Mouse (Mus musculus): ENCODE results near the gene Rbpms2. TPM values are rescaled to one million over a fixed set of nuclear protein-coding genes. Genes with fewer than 3 reads are reported as not detected.

The Rbpms2 gene
- polyA plus RNA-seq, 1 experiment from 2014 or later: 8.9 TPM

DNA sequence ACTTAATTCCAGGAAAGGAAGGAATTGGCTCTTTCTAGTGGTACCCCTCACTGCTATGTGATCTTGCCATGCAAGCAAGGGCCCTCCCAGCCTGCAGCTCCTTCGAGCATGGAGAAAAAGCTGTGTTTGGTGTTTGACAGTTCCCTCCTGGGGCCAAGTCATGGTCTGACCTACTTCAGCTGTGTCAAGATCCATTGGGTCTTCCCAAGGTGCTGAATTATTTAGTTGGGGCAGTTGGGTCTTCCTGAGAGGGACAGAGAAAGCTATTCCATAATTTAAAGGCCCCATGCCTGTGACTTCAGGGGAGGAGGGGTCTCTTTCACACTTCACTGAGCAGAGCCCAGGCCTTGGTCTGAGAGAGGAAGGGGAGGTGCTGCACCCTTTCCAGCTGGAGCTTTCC, 32.0 kb downstream of the Rbpms2 start:
- no peaks in the 10 kb centered on the region for H3K36me3 ChIP-seq
- 38% methylated on average over 1 of the region's 1 CpGs for WGBS
- ATAC-seq (ENCODE audit: insufficient number of reproducible peaks, low FRiP score, low TSS enrichment, low read depth): no peak
- no peak overlapping the region for H3K9ac ChIP-seq
- H3K27ac ChIP-seq (replicated peaks): no peak overlapping the region
- H3K9me3 ChIP-seq (replicated peaks): no peaks in the 10 kb centered on the region
- H3K4me2 ChIP-seq (replicated peaks): no peak overlapping the region
- no peaks in the 10 kb centered on the region for H3K27me3 ChIP-seq
- no peaks in the 10 kb centered on the region for H3K4me1 ChIP-seq
- no peak overlapping the region for H3K4me3 ChIP-seq (replicated peaks)

DNA sequence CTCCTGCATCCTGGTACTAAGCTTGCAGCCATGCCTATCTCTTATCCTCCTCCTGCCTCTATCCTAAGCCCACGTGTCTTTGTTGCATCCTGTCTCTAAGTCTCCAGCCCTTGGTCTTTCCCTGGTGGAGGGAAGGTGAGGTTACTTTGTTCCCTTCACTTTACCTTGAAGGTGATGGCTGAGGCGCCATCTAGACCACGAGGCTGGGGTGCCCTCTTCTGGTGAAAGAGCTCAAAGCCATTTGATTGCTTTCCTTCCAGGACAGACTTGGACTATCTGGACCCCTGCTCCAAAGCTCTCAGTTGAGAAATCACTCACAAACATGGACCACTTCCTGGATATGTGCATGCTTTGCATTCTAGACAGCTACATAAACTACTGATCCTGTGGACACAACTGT, 34.7 kb downstream of the Rbpms2 start:
- H3K4me3 ChIP-seq (replicated peaks): no peak overlapping the region
- no peak for ATAC-seq (ENCODE audit: insufficient number of reproducible peaks, low FRiP score, low TSS enrichment, low read depth)
- H3K9ac ChIP-seq: no peak overlapping the region
- H3K27ac ChIP-seq (replicated peaks): no peak overlapping the region
- 2% methylated on average over 3 of the region's 3 CpGs for WGBS
- H3K4me2 ChIP-seq (replicated peaks): no peak overlapping the region
- no peaks in the 10 kb centered on the region for H3K9me3 ChIP-seq (replicated peaks)
- H3K27me3 ChIP-seq: no peaks in the 10 kb centered on the region
- H3K36me3 ChIP-seq: no peaks in the 10 kb centered on the region
- no peaks in the 10 kb centered on the region for H3K4me1 ChIP-seq

DNA sequence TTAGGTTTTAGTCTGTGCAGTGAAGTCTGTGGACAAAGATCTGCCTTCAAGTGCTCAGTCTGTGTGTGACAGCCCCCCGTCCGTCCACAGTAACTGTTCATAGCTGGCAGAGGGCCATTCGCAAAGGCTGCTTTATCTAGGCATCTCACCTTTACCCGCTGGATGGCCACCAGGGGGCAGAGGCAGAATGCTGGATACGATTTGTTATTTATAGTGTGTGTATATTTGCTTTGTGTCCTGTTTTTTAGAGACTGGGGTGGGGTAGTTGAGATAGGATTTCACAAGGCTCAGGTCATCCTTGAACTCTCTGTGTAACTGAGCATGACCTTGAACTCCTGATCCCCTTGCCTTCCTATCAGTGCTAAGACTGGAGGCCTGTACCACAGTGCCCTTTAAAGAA, 36.6 kb downstream of the Rbpms2 start:
- Histone ChIP-seq H3K36me3 (no peaks in the 10 kb centered on the region), H3K27ac (replicated peaks) (no peak overlapping the region), H3K4me1 (no peaks in the 10 kb centered on the region), H3K4me2 (replicated peaks) (no peak overlapping the region), H3K9ac (no peak overlapping the region), H3K9me3 (replicated peaks) (no peaks in the 10 kb centered on the region), H3K4me3 (replicated peaks) (no peak overlapping the region), H3K27me3 (no peaks in the 10 kb centered on the region)
- WGBS: 11% methylated on average over 5 of the region's 5 CpGs
- ATAC-seq (ENCODE audit: insufficient number of reproducible peaks, low FRiP score, low TSS enrichment, low read depth): 0 out of 2 replicates have a peak, but pooled peaks have one; percentile 17

DNA sequence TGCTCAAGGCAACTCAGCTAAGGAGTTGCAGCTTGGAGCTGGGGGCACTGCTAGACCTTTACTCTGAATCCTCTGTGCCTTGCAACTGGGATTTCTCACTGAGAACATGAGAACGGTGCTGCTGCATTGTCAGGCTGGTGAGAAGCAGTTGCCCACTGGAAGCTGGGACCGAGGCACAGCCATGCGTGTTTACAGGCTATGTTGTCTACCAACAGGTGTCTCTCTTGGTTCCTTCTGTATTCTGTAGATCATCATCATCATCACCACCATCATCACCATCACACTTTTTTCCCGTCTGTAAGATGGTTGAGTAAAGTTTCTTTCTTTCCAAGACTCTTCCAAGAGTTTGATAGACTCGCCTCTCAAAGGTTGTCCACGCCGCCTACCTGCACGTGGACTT, 38.3 kb downstream of the Rbpms2 start, which contains the start of gene Oaz2:
Oaz2 (plus strand) TSS at position 301 of the 400 bp plus-strand sequence.
- no peaks in the 10 kb centered on the region for H3K36me3 ChIP-seq
- H3K9ac ChIP-seq: no peak within 1 kb of the TSS
- no peak within 1 kb of the TSS for H3K4me3 ChIP-seq (replicated peaks)
- 90% methylated on average over 8 of the region's 8 CpGs for WGBS
- H3K9me3 ChIP-seq (replicated peaks): no peaks in the 10 kb centered on the region
- no peak within 1 kb of the TSS for H3K4me2 ChIP-seq (replicated peaks)
- H3K27me3 ChIP-seq: no peaks in the 10 kb centered on the region
- no peak within 1 kb of the TSS for H3K27ac ChIP-seq (replicated peaks)
- ATAC-seq (ENCODE audit: insufficient number of reproducible peaks, low FRiP score, low TSS enrichment, low read depth): no peak
- H3K4me1 ChIP-seq: peaks cover 6% of the 10 kb centered on the region

DNA sequence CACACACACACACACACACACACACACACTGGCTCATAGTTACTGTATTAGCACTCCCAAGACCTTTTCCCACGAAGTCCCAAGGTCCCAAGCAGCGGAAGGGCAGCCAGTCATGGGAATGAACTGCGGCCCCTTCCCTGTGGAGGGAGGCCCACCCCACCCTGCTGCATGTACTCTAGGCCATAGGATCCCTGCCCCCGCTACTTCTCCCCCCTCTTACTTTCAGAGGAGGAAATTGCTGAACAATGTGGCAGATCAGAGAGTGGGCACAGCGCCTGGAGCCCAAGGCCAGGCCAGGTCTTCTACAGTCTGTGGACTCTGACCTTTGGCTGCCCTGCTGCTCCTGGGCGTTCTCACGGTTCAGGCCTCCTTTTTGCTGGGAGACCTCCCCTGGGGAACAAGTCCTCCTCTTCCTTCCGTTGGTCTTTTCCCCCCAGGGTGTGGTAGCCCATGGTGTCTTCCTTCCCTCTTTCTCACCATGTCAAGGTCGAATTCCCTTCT, 42.0 kb downstream of the Rbpms2 start:
- ATAC-seq (ENCODE audit: insufficient number of reproducible peaks, low FRiP score, low TSS enrichment, low read depth): no peak
- H3K27ac ChIP-seq (replicated peaks): no peak overlapping the region
- H3K9ac ChIP-seq: no peak overlapping the region
- H3K27me3 ChIP-seq: no peaks in the 10 kb centered on the region
- no peak overlapping the region for H3K4me3 ChIP-seq (replicated peaks)
- H3K4me1 ChIP-seq: peaks cover 12% of the 10 kb centered on the region
- no peaks in the 10 kb centered on the region for H3K9me3 ChIP-seq (replicated peaks)
- H3K4me2 ChIP-seq (replicated peaks): no peak overlapping the region
- WGBS: 56% methylated on average over 9 of the region's 9 CpGs
- no peaks in the 10 kb centered on the region for H3K36me3 ChIP-seq

DNA sequence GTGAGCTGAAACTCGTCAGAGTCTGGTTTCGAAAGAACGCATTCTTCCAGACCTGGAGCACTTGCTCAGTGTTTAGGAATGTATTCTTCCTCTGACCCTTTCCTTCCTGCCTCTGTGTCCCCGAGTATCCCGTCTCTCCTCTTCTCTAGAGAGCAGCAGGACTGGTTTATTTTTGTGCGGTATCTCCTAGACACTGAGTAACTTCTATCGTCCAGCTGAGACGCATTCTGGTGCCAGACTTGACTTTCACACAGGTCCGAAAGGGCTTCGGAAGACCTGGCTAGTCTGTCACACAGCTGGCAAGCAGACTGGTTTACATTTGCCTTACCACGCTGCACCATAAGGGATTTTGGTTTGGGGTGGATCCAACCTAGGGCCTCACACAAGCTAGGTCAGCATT, 43.5 kb downstream of the Rbpms2 start:
- Histone ChIP-seq H3K4me1 (peaks cover 22% of the 10 kb centered on the region), H3K9me3 (replicated peaks) (no peaks in the 10 kb centered on the region), H3K9ac (no peak overlapping the region), H3K4me3 (replicated peaks) (no peak overlapping the region), H3K27ac (replicated peaks) (peak overlapping the region; percentile 44; the same call in 1 of the 2 replicates), H3K4me2 (replicated peaks) (no peak overlapping the region), H3K36me3 (no peaks in the 10 kb centered on the region), H3K27me3 (no peaks in the 10 kb centered on the region)
- WGBS: 54% methylated on average over 11 of the region's 11 CpGs
- no peak for ATAC-seq (ENCODE audit: insufficient number of reproducible peaks, low FRiP score, low TSS enrichment, low read depth)

DNA sequence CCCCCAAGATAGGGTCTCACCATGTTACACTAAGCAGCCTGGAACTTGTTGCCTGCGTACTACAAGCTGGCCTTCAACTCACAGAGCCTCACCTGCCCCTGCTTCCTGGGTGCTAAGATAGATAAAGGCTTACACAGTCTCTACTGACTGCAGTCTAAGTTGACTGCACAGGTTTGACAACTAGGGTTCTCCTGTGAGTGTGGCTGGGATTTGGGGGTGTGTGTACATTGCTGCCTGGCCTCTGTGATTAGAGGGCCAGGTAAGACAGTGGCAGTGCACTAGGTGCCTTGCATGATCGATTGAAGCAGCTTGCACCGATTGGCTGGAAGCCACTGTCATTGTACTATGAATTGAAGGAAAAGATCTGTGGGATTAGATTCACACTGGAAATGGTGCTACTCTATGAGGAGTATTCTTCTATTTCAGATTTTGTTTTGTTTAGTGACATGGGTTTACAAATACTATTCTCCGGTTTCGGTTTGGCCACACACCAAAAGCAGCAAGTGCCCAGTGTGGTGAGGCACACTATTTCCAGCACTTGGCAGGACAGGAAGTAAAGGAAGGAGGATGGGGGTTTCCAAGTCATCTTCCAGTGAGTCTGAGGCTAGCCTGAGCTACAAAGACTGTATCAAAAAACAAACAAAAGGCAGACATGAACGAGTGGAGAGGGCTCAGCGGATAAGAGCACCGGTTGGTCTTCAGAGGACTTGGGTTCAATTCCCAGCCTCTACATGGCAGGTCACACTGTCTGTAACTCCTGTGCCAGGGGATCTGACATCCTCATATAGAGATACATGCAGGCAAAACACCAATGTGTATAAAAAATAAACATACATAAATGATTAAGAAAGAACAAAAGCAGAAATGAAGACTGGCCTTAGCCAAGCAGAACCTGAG, 46.3 kb downstream of the Rbpms2 start:
- ATAC-seq (ENCODE audit: insufficient number of reproducible peaks, low FRiP score, low TSS enrichment, low read depth): peak; percentile 20; the same call in 1 of the 2 replicates
- H3K4me2 ChIP-seq (replicated peaks): peak overlapping the region; percentile 55
- peak overlapping the region; percentile 70 for H3K4me3 ChIP-seq (replicated peaks)
- H3K9ac ChIP-seq: no peak overlapping the region; the same call in 1 of the 2 replicates
- H3K27me3 ChIP-seq: no peaks in the 10 kb centered on the region
- WGBS: 54% methylated on average over 8 of the region's 8 CpGs
- H3K36me3 ChIP-seq: no peaks in the 10 kb centered on the region
- H3K4me1 ChIP-seq: peaks cover 49% of the 10 kb centered on the region
- H3K9me3 ChIP-seq (replicated peaks): no peaks in the 10 kb centered on the region
- peak overlapping the region; percentile 31 for H3K27ac ChIP-seq (replicated peaks)

DNA sequence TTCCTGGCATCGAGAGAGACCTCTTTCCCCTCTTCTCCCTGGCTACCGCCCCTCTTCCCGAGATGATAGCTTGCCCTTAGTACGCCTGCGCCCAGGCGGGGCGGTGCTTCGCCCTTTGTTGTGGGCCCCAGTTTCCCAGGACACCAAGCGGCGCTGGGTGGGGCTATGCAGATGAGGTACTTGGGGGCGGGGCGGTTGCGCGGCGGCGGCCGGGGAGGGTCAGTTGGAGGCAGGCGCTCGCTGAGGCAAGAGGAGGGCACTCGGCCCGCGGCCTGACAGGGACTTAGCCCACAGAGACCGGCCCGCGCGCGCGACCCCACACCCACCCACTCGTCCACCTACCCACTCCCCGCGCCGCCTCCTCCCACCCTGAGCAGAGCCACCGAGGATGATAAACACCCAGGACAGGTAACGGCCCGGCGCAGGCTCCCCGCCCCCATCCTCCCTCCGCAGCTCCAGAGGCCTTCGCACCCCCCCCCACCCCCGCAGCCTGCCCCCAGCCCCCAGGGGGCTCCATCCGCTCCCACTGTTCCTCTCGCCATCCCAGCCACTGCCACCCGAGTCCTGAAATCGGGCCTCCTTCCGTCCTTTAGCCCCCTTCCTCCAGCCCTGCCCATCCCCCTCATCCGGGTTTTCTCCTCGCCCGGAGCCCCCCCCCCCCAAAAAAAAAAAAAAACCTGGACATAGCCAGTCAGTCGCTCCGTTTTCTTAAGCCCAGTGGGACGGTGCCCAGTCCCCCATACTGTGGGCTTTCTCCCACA, 47.1 kb downstream of the Rbpms2 start:
- peak; percentile 96 for ATAC-seq (ENCODE audit: insufficient number of reproducible peaks, low FRiP score, low TSS enrichment, low read depth)
- H3K36me3 ChIP-seq: no peaks in the 10 kb centered on the region

DNA sequence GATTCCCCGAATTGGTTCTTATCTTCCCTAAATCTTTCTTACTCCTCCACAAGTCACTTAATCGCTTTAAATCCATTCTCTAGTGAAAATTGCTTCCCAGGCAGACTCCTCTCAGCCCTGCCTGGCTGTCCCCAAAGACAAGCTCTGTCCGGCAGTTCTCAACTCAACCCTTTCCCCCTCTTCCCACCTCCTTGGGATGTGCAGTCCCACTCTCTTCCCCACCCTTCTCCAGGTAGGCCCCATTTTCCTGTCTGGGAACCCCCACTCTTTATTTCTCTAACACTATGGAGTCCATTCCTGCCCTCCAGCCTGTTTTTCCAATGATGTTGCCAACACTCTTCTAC, 47.6 kb downstream of the Rbpms2 start:
- Histone ChIP-seq H3K4me3 (replicated peaks) (peak overlapping the region; percentile 70), H3K27ac (replicated peaks) (peak overlapping the region; percentile 31), H3K9ac (peak overlapping the region; percentile 71), H3K27me3 (no peaks in the 10 kb centered on the region), H3K4me1 (peaks cover 47% of the 10 kb centered on the region), H3K4me2 (replicated peaks) (peak overlapping the region; percentile 55), H3K9me3 (replicated peaks) (no peaks in the 10 kb centered on the region), H3K36me3 (no peaks in the 10 kb centered on the region)
- 1% methylated on average over 3 of the region's 3 CpGs for WGBS
- no peak for ATAC-seq (ENCODE audit: insufficient number of reproducible peaks, low FRiP score, low TSS enrichment, low read depth)

More for the DNA sequence above, 47.1 kb downstream of the Rbpms2 start:
- peak overlapping the region; percentile 55 for H3K4me2 ChIP-seq (replicated peaks)
- H3K4me1 ChIP-seq: peaks cover 51% of the 10 kb centered on the region
- WGBS: under 1% methylated on average over 46 of the region's 51 CpGs
- H3K9ac ChIP-seq: peak overlapping the region; percentile 71
- H3K9me3 ChIP-seq (replicated peaks): no peaks in the 10 kb centered on the region
- no peaks in the 10 kb centered on the region for H3K27me3 ChIP-seq
- H3K4me3 ChIP-seq (replicated peaks): peak overlapping the region; percentile 70
- peak overlapping the region; percentile 31 for H3K27ac ChIP-seq (replicated peaks)

DNA sequence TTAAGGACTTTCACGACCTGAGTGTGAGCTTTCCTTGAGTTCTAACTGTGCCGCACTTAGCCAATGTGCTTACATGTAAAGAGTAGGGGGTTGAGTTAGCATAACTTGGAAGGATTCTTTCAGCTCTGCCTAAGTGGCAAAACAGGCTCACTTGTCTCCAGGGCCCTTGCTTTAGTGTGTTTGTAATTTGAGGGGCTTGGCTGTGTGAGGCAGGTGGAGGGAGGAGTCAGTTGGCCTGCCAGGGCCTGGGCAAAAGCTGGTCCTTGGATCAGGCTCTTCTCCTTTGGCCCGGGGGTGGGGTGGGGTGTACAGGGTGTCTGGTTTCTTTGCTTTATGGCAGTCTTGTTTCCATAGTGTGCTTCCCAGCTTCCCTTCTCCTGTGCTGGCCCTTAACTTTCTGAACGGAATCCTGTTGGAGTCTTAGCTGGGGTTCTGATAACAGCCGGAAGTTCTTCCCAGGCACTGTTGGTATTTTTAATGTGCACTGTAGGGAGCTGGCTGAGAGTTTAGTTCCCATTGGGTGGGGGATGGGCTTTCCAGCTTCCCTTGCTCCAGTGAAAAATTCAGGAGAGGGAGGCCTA, 49.8 kb downstream of the Rbpms2 start:
- Histone ChIP-seq H3K4me1 (peaks cover 47% of the 10 kb centered on the region), H3K36me3 (no peaks in the 10 kb centered on the region), H3K27me3 (no peaks in the 10 kb centered on the region), H3K9me3 (replicated peaks) (no peaks in the 10 kb centered on the region), H3K4me2 (replicated peaks) (peak overlapping the region; percentile 55), H3K9ac (no peak overlapping the region), H3K27ac (replicated peaks) (peak overlapping the region; percentile 84), H3K4me3 (replicated peaks) (peak overlapping the region; percentile 26)
- ATAC-seq (ENCODE audit: insufficient number of reproducible peaks, low FRiP score, low TSS enrichment, low read depth): 0 out of 2 replicates have a peak, but pooled peaks have one; percentile 36
- WGBS: 12% methylated on average over 5 of the region's 5 CpGs

Measured in embryonic facial prominence, embryonic 15.5 days (tissue).